Mouse (Mus musculus): Measurements from ENCODE around the gene Xxylt1.
A peak's percentile ranks its signal among the peaks of the same experiment; 100 is the strongest.

Gene Xxylt1

GRCm38 (mm10) chr16:31061246-31061880 lies 19.9 kb downstream of the Xxylt1 start:
- no peak for DNase-seq (ENCODE audit: low read depth, low spot score)

- DNase-seq (ENCODE audit: low read depth, low spot score): no peak
Observed at GRCm38 (mm10) chr16:31060714-31061113, 20.5 kb downstream of the Xxylt1 start.

- DNase-seq (ENCODE audit: low read depth, low spot score): no peak
Observed at GRCm38 (mm10) chr16:31060226-31060625, 21.0 kb downstream of the Xxylt1 start.

GRCm38 (mm10) chr16:31059730-31060129 lies 21.5 kb downstream of the Xxylt1 start:
- DNase-seq (ENCODE audit: low read depth, low spot score): no peak

- no peak for DNase-seq (ENCODE audit: low read depth, low spot score)
Observed at GRCm38 (mm10) chr16:31052812-31053211, 28.4 kb downstream of the Xxylt1 start.

GRCm38 (mm10) chr16:31052177-31052726 lies 29.0 kb downstream of the Xxylt1 start:
- no peak for DNase-seq (ENCODE audit: low read depth, low spot score)

- no peak for DNase-seq (ENCODE audit: low read depth, low spot score)
Observed at GRCm38 (mm10) chr16:31050701-31051100, 30.5 kb downstream of the Xxylt1 start.

GRCm38 (mm10) chr16:31048194-31048593 lies 33.0 kb downstream of the Xxylt1 start:
- no peak for DNase-seq (ENCODE audit: low read depth, low spot score)

GRCm38 (mm10) chr16:31047186-31047898 lies 33.9 kb downstream of the Xxylt1 start:
- no peak for DNase-seq (ENCODE audit: low read depth, low spot score)

GRCm38 (mm10) chr16:31046217-31046659 lies 35.0 kb downstream of the Xxylt1 start:
- no peak for DNase-seq (ENCODE audit: low read depth, low spot score)

- no peak for DNase-seq (ENCODE audit: low read depth, low spot score)
Observed at GRCm38 (mm10) chr16:31045211-31045610, 36.0 kb downstream of the Xxylt1 start.

GRCm38 (mm10) chr16:31043136-31043535 lies 38.1 kb downstream of the Xxylt1 start:
- no peak for DNase-seq (ENCODE audit: low read depth, low spot score)

- no peak for DNase-seq (ENCODE audit: low read depth, low spot score)
Observed at GRCm38 (mm10) chr16:31041566-31041965, 39.7 kb downstream of the Xxylt1 start.

GRCm38 (mm10) chr16:31039803-31040459 lies 41.3 kb downstream of the Xxylt1 start:
- no peak for DNase-seq (ENCODE audit: low read depth, low spot score)

GRCm38 (mm10) chr16:31037431-31037830 lies 43.8 kb downstream of the Xxylt1 start:
- DNase-seq (ENCODE audit: low read depth, low spot score): peak; percentile 92

GRCm38 (mm10) chr16:31035651-31036245 lies 45.5 kb downstream of the Xxylt1 start:
- peak; percentile 27 for DNase-seq (ENCODE audit: low read depth, low spot score)

GRCm38 (mm10) chr16:31035235-31035634 lies 46.0 kb downstream of the Xxylt1 start:
- DNase-seq (ENCODE audit: low read depth, low spot score): no peak

GRCm38 (mm10) chr16:31034051-31034450 lies 47.2 kb downstream of the Xxylt1 start:
- DNase-seq (ENCODE audit: low read depth, low spot score): no peak

GRCm38 (mm10) chr16:31029739-31030485 lies 51.3 kb downstream of the Xxylt1 start:
- no peak for DNase-seq (ENCODE audit: low read depth, low spot score)

GRCm38 (mm10) chr16:31027675-31028074 lies 53.6 kb downstream of the Xxylt1 start:
- no peak for DNase-seq (ENCODE audit: low read depth, low spot score)

GRCm38 (mm10) chr16:31025516-31025915 lies 55.7 kb downstream of the Xxylt1 start:
- peak; percentile 70 for DNase-seq (ENCODE audit: low read depth, low spot score)

Measured in R1 (cell line).